Mouse (Mus musculus): ENCODE data around the gene Surf4. TPM values are rescaled to one million over a fixed set of nuclear protein-coding genes. Genes with fewer than 3 reads are reported as not detected.

Gene Surf4
- polyA plus RNA-seq, 1 experiment: not detected

- Histone ChIP-seq H3K4me3 (ENCODE audit: insufficient read depth, low read depth, low read length) (peak overlapping the region; percentile 80), H3K27ac (ENCODE audit: insufficient read depth, low read depth, low read length) (no peak overlapping the region), H3K4me1 (ENCODE audit: control insufficient read depth, insufficient read depth, low read length) (peaks cover 22% of the 10 kb centered on the region)
- WGBS: 2% methylated on average over 13 of the region's 13 CpGs
- TF ChIP-seq CTCF (IDR thresholded peaks at IDR 0.05; ENCODE audit: insufficient read depth, low read depth, low read length) (no peak), POLR2A (IDR thresholded peaks at IDR 0.05; ENCODE audit: insufficient read depth, low read depth, low read length) (no peak)
These were observed 17.0 kb downstream of the Surf4 start for GRCm38 (mm10) chr2:26916738-26917137.

GRCm38 (mm10) chr2:26915927-26916728 lies 17.6 kb downstream of the Surf4 start, which contains the start of the genes Surf2 and Surf1:
Gene Surf2 (plus strand): TSS chr2:26916367.
Gene Surf1 (minus strand): TSS chr2:26916530.
- peak within 1 kb of the TSS; percentile 17; the same call in 1 of the 2 replicates for H3K27ac ChIP-seq (ENCODE audit: insufficient read depth, low read depth, low read length)
- peak within 1 kb of the TSS; percentile 80 for H3K4me3 ChIP-seq (ENCODE audit: insufficient read depth, low read depth, low read length)
- WGBS: 1% methylated on average over 47 of the region's 47 CpGs
- peaks cover 25% of the 10 kb centered on the region for H3K4me1 ChIP-seq (ENCODE audit: control insufficient read depth, insufficient read depth, low read length)
- TF ChIP-seq CTCF (IDR thresholded peaks at IDR 0.05; ENCODE audit: insufficient read depth, low read depth, low read length) (no peak), POLR2A (IDR thresholded peaks at IDR 0.05; ENCODE audit: insufficient read depth, low read depth, low read length) (peak; percentile 38; the same call in 1 of the 2 replicates)

GRCm38 (mm10) chr2:26914148-26914941 lies 19.4 kb downstream of the Surf4 start:
- WGBS: 57% methylated on average over 8 of the region's 8 CpGs
- H3K4me3 ChIP-seq (ENCODE audit: insufficient read depth, low read depth, low read length): no peak overlapping the region
- no peak overlapping the region for H3K27ac ChIP-seq (ENCODE audit: insufficient read depth, low read depth, low read length)
- TF ChIP-seq POLR2A (IDR thresholded peaks at IDR 0.05; ENCODE audit: insufficient read depth, low read depth, low read length): no peak
- TF ChIP-seq CTCF (IDR thresholded peaks at IDR 0.05; ENCODE audit: insufficient read depth, low read depth, low read length): no peak
- H3K4me1 ChIP-seq (ENCODE audit: control insufficient read depth, insufficient read depth, low read length): peaks cover 25% of the 10 kb centered on the region

GRCm38 (mm10) chr2:26913416-26914147 lies 20.1 kb downstream of the Surf4 start:
- WGBS: 76% methylated on average over 17 of the region's 17 CpGs
- peaks cover 30% of the 10 kb centered on the region for H3K4me1 ChIP-seq (ENCODE audit: control insufficient read depth, insufficient read depth, low read length)
- TF ChIP-seq CTCF (IDR thresholded peaks at IDR 0.05; ENCODE audit: insufficient read depth, low read depth, low read length) (no peak), POLR2A (IDR thresholded peaks at IDR 0.05; ENCODE audit: insufficient read depth, low read depth, low read length) (no peak)
- H3K27ac ChIP-seq (ENCODE audit: insufficient read depth, low read depth, low read length): no peak overlapping the region
- no peak overlapping the region for H3K4me3 ChIP-seq (ENCODE audit: insufficient read depth, low read depth, low read length)

GRCm38 (mm10) chr2:26912253-26912770 lies 21.4 kb downstream of the Surf4 start:
- Histone ChIP-seq H3K4me3 (ENCODE audit: insufficient read depth, low read depth, low read length) (0 out of 2 replicates have a peak overlapping the region, but pooled peaks have one; percentile 84), H3K27ac (ENCODE audit: insufficient read depth, low read depth, low read length) (no peak overlapping the region), H3K4me1 (ENCODE audit: control insufficient read depth, insufficient read depth, low read length) (peaks cover 28% of the 10 kb centered on the region)
- TF ChIP-seq POLR2A (IDR thresholded peaks at IDR 0.05; ENCODE audit: insufficient read depth, low read depth, low read length) (no peak), CTCF (IDR thresholded peaks at IDR 0.05; ENCODE audit: insufficient read depth, low read depth, low read length) (no peak)
- WGBS: 57% methylated on average over 5 of the region's 5 CpGs

- Histone ChIP-seq H3K4me3 (ENCODE audit: insufficient read depth, low read depth, low read length) (peak overlapping the region; percentile 84), H3K27ac (ENCODE audit: insufficient read depth, low read depth, low read length) (peak overlapping the region; percentile 80), H3K4me1 (ENCODE audit: control insufficient read depth, insufficient read depth, low read length) (peaks cover 26% of the 10 kb centered on the region)
- no peak for TF ChIP-seq POLR2A (IDR thresholded peaks at IDR 0.05; ENCODE audit: insufficient read depth, low read depth, low read length)
- no peak for TF ChIP-seq CTCF (IDR thresholded peaks at IDR 0.05; ENCODE audit: insufficient read depth, low read depth, low read length)
- under 1% methylated on average over 37 of the region's 37 CpGs for WGBS
These were observed 22.5 kb downstream of the Surf4 start for GRCm38 (mm10) chr2:26910994-26911765.

- H3K4me1 ChIP-seq (ENCODE audit: control insufficient read depth, insufficient read depth, low read length): peaks cover 23% of the 10 kb centered on the region
- 0% methylated on average over 61 of the region's 74 CpGs for WGBS
- H3K4me3 ChIP-seq (ENCODE audit: insufficient read depth, low read depth, low read length): peak within 1 kb of the TSS; percentile 84
- TF ChIP-seq POLR2A (IDR thresholded peaks at IDR 0.05; ENCODE audit: insufficient read depth, low read depth, low read length) (peak; percentile 95), CTCF (IDR thresholded peaks at IDR 0.05; ENCODE audit: insufficient read depth, low read depth, low read length) (no peak)
- H3K27ac ChIP-seq (ENCODE audit: insufficient read depth, low read depth, low read length): peak within 1 kb of the TSS; percentile 80
These were observed 23.4 kb downstream of the Surf4 start, which contains the start of the genes Med22 and Rpl7a for GRCm38 (mm10) chr2:26910124-26910993. Gene Med22 (minus strand): TSS chr2:26910677. Gene Rpl7a (plus strand): TSS chr2:26910764.

Measured in olfactory bulb, adult 2 months (tissue).